Mouse (Mus musculus) embryonic facial prominence, embryonic 14.5 days (tissue): ENCODE data around the gene Pik3r2. TPM values are rescaled to one million over a fixed set of nuclear protein-coding genes. Genes with fewer than 3 reads are reported as not detected.
A peak's percentile ranks its signal among the peaks of the same experiment; 100 is the strongest.
"Not testable (repeated sequence)": the region's sequence is repeated elsewhere in the genome, so short reads cannot be mapped to it uniquely, and the experiment has no call there.

Experiments used
- ATAC-seq: fragments of 200-750 bp; cut with Nextera tagmentation; 2 replicates; pipeline ENCODE4 v1.8.0; 2017; ENCODE audit warnings: low read depth, moderate number of reproducible peaks, moderate TSS enrichment
- DNase-seq: peaks from one replicate; pipeline ENCODE4 v3.0.0-alpha.2; 2015; ENCODE audit warnings: low spot score
- H3K27ac ChIP-seq: fragments of 300-500 bp; sonication (generic); replicated peaks from 2 replicates; pipeline ENCODE4 v1.5.1; 2014; ENCODE audit warnings: low read depth, mild to moderate bottlenecking, low read length, moderate library complexity
- H3K27me3 ChIP-seq: fragments of 300-500 bp; sonication (generic); replicated peaks from 2 replicates; pipeline ENCODE4 v1.6.1; 2014; ENCODE audit warnings: low read length; ENCODE audit not compliant: control insufficient read depth, insufficient read depth
- H3K36me3 ChIP-seq: fragments of 300-500 bp; sonication (generic); 2 replicates; pipeline ENCODE4 v1.6.1; 2014; ENCODE audit warnings: low read length, mixed read lengths; ENCODE audit not compliant: control insufficient read depth, insufficient read depth
- H3K4me1 ChIP-seq: fragments of 300-500 bp; sonication (generic); 2 replicates; pipeline ENCODE4 v1.6.1; 2014; ENCODE audit warnings: antibody characterized with exemption, low read length; ENCODE audit not compliant: control insufficient read depth, insufficient read depth
- H3K4me2 ChIP-seq: fragments of 300-500 bp; sonication (generic); 2 replicates; pipeline ENCODE4 v1.6.1; 2014; ENCODE audit warnings: low read depth, mild to moderate bottlenecking, low read length, moderate library complexity, mixed read lengths
- H3K4me3 ChIP-seq: fragments of 300-500 bp; sonication (generic); 2 replicates; pipeline ENCODE4 v1.5.1; 2014; ENCODE audit warnings: low read depth, mild to moderate bottlenecking, low read length
- H3K9ac ChIP-seq: fragments of 300-500 bp; sonication (generic); 2 replicates; pipeline ENCODE4 v1.6.1; 2014; ENCODE audit warnings: low read depth, mild to moderate bottlenecking, low read length, moderate library complexity, mixed read lengths
- H3K9me3 ChIP-seq: fragments of 300-500 bp; sonication (generic); 2 replicates; pipeline ENCODE4 v1.6.1; 2016; ENCODE audit warnings: low read length; ENCODE audit not compliant: control insufficient read depth
- WGBS: fragments of 180-500 bp; shearing (Covaris S2); extraction: QIAGEN DNeasy Blood & Tissue Kit; methylation state at CpG from one replicate; pipeline ENCODE4 v1.1.7; 2014; 5-methylcytosine and 5-hydroxymethylcytosine counted together
- polyA plus RNA-seq: library from polyadenylated mRNA; unstranded; fragments of >200 nt; fragmentation: Nextera tagmentation; extraction: Ambion mirVana; gene quantifications from 2 replicates; pipeline ENCODE4 v1.2.1, GENCODE M21; 2014

Pik3r2 gene
- 61.5 and 70.3 TPM in 2 replicates for polyA plus RNA-seq

GRCm38 (mm10) chr8:70776496-70777444, at the start of gene Pik3r2:
Gene Pik3r2, minus strand, starts transcription at chr8:70776713.
- Histone ChIP-seq H3K27ac (peak within 1 kb of the TSS; percentile 99), H3K4me2 (peak within 1 kb of the TSS; percentile 80)
- WGBS: under 1% methylated on average over 72 of the region's 94 CpGs

DNA sequence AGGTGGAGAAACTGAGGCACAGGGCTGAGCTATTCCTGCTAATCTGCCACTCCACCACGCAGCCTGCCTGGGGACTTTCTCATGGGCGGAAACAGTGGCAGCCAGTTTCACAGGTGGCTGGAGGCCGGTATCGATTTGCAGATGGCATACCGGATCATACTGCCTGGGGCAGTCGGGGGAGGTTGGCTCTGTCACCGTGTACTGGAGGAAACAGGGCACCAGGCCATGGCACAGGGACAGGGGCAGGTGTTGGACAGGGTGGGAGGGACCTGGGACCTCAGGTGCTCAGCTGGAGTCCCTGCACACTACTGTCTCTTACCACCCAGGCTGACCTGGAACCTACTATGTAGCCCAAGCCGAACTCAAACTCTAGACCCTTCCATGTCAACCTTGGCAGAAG, 49.3 kb upstream of the Pik3r2 start:
- Histone ChIP-seq H3K9me3 (peaks cover 5% of the 10 kb centered on the region; the same call in 1 of the 2 replicates), H3K36me3 (no peaks in the 10 kb centered on the region), H3K4me2 (no peak overlapping the region), H3K27me3 (no peaks in the 10 kb centered on the region), H3K9ac (no peak overlapping the region), H3K4me3 (no peak overlapping the region), H3K27ac (no peak overlapping the region), H3K4me1 (no peaks in the 10 kb centered on the region)
- WGBS: 78% methylated on average over 8 of the region's 8 CpGs
- DNase-seq (no peak), ATAC-seq (no peak)

More at GRCm38 (mm10) chr8:70776496-70777444, at the start of gene Pik3r2:
- Histone ChIP-seq H3K27me3 (no peaks in the 10 kb centered on the region), H3K9ac (peak within 1 kb of the TSS; percentile 98), H3K4me1 (peaks cover 35% of the 10 kb centered on the region), H3K9me3 (no peaks in the 10 kb centered on the region), H3K4me3 (peak within 1 kb of the TSS; percentile 94), H3K36me3 (peaks cover 60% of the 10 kb centered on the region)
- DNase-seq (peak; percentile 99), ATAC-seq (peak; percentile 93)

- ATAC-seq: no peak
- H3K4me2 ChIP-seq: no peak overlapping the region
Observed at GRCm38 (mm10) chr8:70823802-70824201, 47.3 kb upstream of the Pik3r2 start.

DNA sequence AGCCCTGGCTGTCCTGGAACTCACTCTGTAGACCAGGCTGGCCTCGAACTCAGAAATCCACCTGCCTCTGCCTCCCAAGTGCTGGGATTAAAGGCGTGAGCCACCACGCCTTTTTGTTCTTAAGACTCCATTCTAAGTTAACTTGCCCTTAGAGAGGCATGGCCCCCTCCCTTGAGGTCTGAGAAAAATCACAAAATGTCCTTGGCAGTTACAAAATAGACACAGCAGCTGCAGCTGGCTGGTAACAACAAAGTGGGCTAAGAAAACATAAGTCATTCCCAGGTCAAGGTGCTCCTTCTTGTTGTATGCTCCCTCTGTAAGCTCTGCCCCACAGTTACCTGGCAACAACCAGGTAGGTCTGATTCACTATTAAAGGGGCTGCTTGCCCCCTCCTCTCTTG, 46.1 kb upstream of the Pik3r2 start:
- not testable (repeated sequence) for H3K4me2 ChIP-seq, H3K36me3 ChIP-seq, H3K4me1 ChIP-seq, H3K4me3 ChIP-seq, H3K9ac ChIP-seq, DNase-seq, H3K27ac ChIP-seq, H3K27me3 ChIP-seq, ATAC-seq
- peaks cover 21% of the 10 kb centered on the region; the same call in 1 of the 2 replicates for H3K9me3 ChIP-seq
- WGBS: 82% methylated on average over 3 of the region's 3 CpGs

More at GRCm38 (mm10) chr8:70823802-70824201, 47.3 kb upstream of the Pik3r2 start:
- no peaks in the 10 kb centered on the region for H3K27me3 ChIP-seq
- no peak overlapping the region for H3K9ac ChIP-seq
- H3K4me1 ChIP-seq: no peaks in the 10 kb centered on the region
- H3K36me3 ChIP-seq: no peaks in the 10 kb centered on the region
- 79% methylated on average over 7 of the region's 7 CpGs for WGBS
- H3K4me3 ChIP-seq: no peak overlapping the region
- H3K9me3 ChIP-seq: peaks cover 15% of the 10 kb centered on the region; the same call in 1 of the 2 replicates
- DNase-seq: no peak
- H3K27ac ChIP-seq: no peak overlapping the region

DNA sequence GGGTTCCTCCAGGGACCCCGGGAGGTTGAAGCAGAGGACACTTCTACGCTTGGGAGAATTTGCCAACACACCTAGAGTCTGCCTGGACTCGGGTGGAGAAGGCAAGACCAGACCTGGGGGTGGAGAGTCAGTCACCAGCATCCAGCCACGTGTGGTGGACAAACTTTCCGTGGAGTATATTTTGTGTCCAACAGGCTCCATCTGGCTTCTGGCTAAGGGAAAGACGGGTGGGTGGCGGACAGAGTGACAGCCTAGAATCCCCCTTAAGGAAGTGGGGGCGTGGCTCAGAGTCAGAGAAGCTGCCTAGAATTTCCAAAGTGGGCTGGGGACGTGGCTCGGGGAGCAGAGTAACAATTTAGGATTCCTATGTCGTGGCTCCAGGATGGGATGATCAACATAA, 45.5 kb upstream of the Pik3r2 start:
- no peaks in the 10 kb centered on the region for H3K4me1 ChIP-seq
- ATAC-seq (no peak), DNase-seq (no peak)
- H3K4me2 ChIP-seq: no peak overlapping the region
- WGBS: 32% methylated on average over 11 of the region's 11 CpGs
- no peak overlapping the region for H3K27ac ChIP-seq
- no peak overlapping the region for H3K9ac ChIP-seq
- no peak overlapping the region for H3K4me3 ChIP-seq
- H3K36me3 ChIP-seq: no peaks in the 10 kb centered on the region
- peaks cover 20% of the 10 kb centered on the region; the same call in 1 of the 2 replicates for H3K9me3 ChIP-seq
- H3K27me3 ChIP-seq: peaks cover 6% of the 10 kb centered on the region

GRCm38 (mm10) chr8:70821399-70821962, 45.0 kb upstream of the Pik3r2 start:
- ATAC-seq: peak; percentile 53; the same call in 1 of the 2 replicates
- Histone ChIP-seq H3K36me3 (no peaks in the 10 kb centered on the region), H3K4me1 (no peaks in the 10 kb centered on the region), H3K27me3 (peaks cover 11% of the 10 kb centered on the region), H3K27ac (no peak overlapping the region), H3K9me3 (peaks cover 16% of the 10 kb centered on the region; the same call in 1 of the 2 replicates), H3K9ac (no peak overlapping the region), H3K4me2 (no peak overlapping the region), H3K4me3 (no peak overlapping the region)
- 15% methylated on average over 30 of the region's 30 CpGs for WGBS
- DNase-seq: peak; percentile 60

DNA sequence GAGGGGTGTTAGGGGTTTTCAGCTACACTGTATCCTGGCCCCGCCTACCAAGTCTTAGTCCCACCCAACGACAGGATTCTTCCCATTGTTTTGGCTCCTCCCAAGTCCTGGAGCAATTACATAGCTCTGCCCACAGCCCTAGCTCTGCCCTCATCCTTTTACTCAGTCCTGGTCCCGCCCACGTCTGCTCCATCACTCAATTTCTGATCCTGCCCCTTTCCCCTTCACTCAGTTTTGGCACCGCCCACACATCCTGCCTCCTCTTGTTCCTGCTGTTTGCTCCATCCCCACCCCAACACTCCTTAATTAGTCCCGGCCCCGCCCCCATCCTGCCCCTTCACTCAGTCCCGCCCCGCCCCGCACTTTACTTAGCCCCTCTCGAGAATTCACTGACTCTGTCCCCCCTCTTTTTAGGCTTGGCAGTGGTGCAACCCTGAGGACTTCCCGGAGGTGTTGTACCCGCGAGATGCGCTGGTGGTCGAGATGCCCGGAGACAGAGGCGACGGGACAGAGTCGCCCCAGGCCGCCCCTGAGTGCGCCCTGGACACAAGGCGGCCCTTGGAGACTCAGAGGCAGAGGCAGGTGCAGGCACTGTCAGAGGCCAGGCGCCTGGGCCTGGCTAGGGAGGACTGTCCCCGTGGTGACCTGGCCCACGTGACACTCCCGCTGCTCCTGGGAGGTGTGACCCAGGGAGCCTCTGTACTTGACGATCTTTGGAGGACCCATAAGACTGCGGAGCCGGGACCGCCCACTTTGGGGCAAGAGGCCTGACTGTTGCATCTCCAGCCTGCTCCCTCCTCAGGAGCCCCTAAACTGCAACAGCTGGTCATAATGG, 43.8 kb upstream of the Pik3r2 start:
- 4% methylated on average over 29 of the region's 31 CpGs for WGBS
- peaks cover 19% of the 10 kb centered on the region for H3K27me3 ChIP-seq
- H3K9me3 ChIP-seq: peaks cover 16% of the 10 kb centered on the region; the same call in 1 of the 2 replicates
- ATAC-seq (peak; percentile 68), DNase-seq (peak; percentile 78)
- no peak overlapping the region for H3K4me2 ChIP-seq
- H3K4me1 ChIP-seq: no peaks in the 10 kb centered on the region
- no peak overlapping the region for H3K4me3 ChIP-seq
- H3K27ac ChIP-seq: no peak overlapping the region
- no peaks in the 10 kb centered on the region for H3K36me3 ChIP-seq
- no peak overlapping the region for H3K9ac ChIP-seq

DNA sequence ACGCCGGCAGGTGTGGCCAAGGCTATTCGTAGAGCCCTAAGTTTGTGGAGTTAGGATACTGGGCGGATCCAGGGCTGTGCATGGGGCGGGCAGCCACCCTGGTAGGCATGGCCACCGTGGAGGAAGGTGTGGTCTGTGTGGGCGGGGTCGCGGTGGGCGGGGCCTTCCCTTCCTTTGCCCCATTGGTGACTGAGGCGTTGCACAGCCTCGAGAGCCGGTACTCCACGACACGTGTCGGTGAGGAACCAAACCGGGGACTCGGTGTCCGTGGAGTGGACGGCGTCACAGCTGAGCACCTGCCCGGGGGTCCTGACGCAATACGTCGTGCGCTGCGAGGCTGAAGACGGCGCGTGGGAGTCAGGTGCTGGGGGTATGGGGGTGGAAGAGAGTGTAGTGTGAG, 40.2 kb upstream of the Pik3r2 start:
- Histone ChIP-seq H3K27me3 (peaks cover 19% of the 10 kb centered on the region), H3K27ac (no peak overlapping the region), H3K9me3 (peaks cover 16% of the 10 kb centered on the region; the same call in 1 of the 2 replicates), H3K9ac (no peak overlapping the region), H3K36me3 (no peaks in the 10 kb centered on the region), H3K4me2 (peak overlapping the region; percentile 42), H3K4me1 (no peaks in the 10 kb centered on the region), H3K4me3 (peak overlapping the region; percentile 16; the same call in 1 of the 2 replicates)
- 8% methylated on average over 28 of the region's 30 CpGs for WGBS
- ATAC-seq: no peak
- DNase-seq: no peak
